Mouse (Mus musculus): ENCODE measurements at regions not wholly inside any gene's neighbourhood (a gene's known extent, or its start where the extent isn't known, plus 50 kb on each side); places are given as distances from the start of the nearest gene placed in this dataset.

DNA sequence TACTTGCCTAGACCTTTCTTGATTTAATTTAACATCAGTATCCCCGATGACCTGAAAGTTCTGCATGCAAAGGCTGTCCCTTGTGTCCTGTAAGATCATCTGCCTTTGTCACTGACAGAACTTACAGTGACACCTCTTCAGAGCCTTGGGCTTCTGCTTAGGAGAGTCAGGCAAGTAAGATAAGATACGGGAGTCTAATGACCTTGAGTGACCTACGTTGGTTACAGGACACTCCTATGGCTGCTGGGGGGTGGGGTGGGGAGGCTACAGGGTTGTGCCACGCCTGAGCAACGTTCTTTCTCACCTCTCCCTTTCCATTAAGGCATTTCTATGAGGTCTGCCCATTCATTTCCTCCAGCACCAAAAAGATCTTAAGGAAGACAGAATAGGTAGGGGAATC lies 69.1 kb upstream of the Gadl1 start:
- TF ChIP-seq CTCF (conservative IDR thresholded peaks at IDR 0.05; ENCODE audit: low read length) (no peak), POU5F1 (IDR thresholded peaks at IDR 0.05; ENCODE audit: borderline replicate concordance, low read length) (no peak)
